Mouse (Mus musculus) bone marrow, adult 2 months (tissue): ENCODE data around the gene Il6st.

ENCODE experiments used
- CTCF ChIP-seq: fragments of 200-500 bp; IDR thresholded peaks from 2 replicates; pipeline ENCODE4 v1.5.1; 2011; ENCODE audit warnings: low read length, control low read depth; ENCODE audit not compliant: control insufficient read depth, insufficient read depth
- POLR2A ChIP-seq: fragments of 200-500 bp; IDR thresholded peaks from 2 replicates; pipeline ENCODE4 v1.6.1; 2011; ENCODE audit warnings: low read depth, mild to moderate bottlenecking, control low read depth, low read length, borderline replicate concordance; ENCODE audit not compliant: control insufficient read depth

DNA sequence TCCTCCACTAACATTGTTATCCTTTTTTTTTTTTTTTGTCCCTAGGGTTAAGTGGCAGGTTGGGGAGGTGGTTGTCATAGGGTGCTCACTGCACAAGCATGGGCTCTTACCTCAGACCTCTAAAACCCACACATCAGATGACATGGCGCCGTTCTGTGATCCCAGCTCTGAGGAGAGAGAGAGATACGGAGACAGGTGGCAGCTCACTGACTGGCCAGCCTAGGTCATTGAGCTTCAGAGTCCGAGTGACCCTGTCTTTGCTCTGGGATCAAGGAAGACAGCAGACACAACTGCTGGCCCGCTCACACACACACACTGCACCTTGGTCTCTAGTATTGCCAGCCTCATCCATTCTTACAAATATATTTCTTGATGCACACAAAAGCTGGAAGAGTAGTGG is 18.7 kb downstream of the Il6st start:
- TF ChIP-seq POLR2A (no peak), CTCF (no peak)
